Mouse (Mus musculus): ENCODE results near the gene Rbck1. TPM values are rescaled to one million over a fixed set of nuclear protein-coding genes. Genes with fewer than 3 reads are reported as not detected.

Rbck1 gene
- polyA plus RNA-seq (2015; fragmentation: Nextera tagmentation; extraction: Ambion mirVana): 75.2 and 82.2 TPM in 2 replicates

- Histone ChIP-seq H3K36me3 (peaks cover 2% of the 10 kb centered on the region; the same call in 1 of the 2 replicates), H3K4me1 (replicated peaks) (peaks cover 6% of the 10 kb centered on the region), H3K4me3 (replicated peaks) (peak within 1 kb of the TSS; percentile 81), H3K4me2 (replicated peaks) (peak within 1 kb of the TSS; percentile 68), H3K9me3 (no peaks in the 10 kb centered on the region), H3K27me3 (replicated peaks) (no peaks in the 10 kb centered on the region), H3K27ac (peak within 1 kb of the TSS; percentile 92), H3K9ac (peak within 1 kb of the TSS; percentile 89)
- ATAC-seq: peak; percentile 97
- under 1% methylated on average over 54 of the region's 54 CpGs for WGBS
These were observed at the start of gene Rbck1 for GRCm38 (mm10) chr2:152332101-152332825. Gene Rbck1 (minus strand): TSS chr2:152332653.

- ATAC-seq: peak; percentile 62; the same call in 1 of the 2 replicates
- Histone ChIP-seq H3K9ac (peak within 1 kb of the TSS; percentile 34), H3K27ac (no peak within 1 kb of the TSS), H3K4me1 (replicated peaks) (peaks cover 11% of the 10 kb centered on the region; the same call in 1 of the 2 replicates), H3K4me3 (replicated peaks) (no peak within 1 kb of the TSS), H3K36me3 (no peaks in the 10 kb centered on the region), H3K4me2 (replicated peaks) (peak within 1 kb of the TSS; percentile 52), H3K9me3 (no peaks in the 10 kb centered on the region), H3K27me3 (replicated peaks) (0 out of 2 replicates have a peak, but pooled peaks cover 11% of the 10 kb centered on the region)
- 2% methylated on average over 16 of the region's 16 CpGs for WGBS
These were observed 43.9 kb upstream of the Rbck1 start, which contains the start of gene Nrsn2 for GRCm38 (mm10) chr2:152376345-152376741. Gene Nrsn2 (minus strand): TSS chr2:152376638.

GRCm38 (mm10) chr2:152375652-152376344 lies 43.3 kb upstream of the Rbck1 start:
- ATAC-seq: 0 out of 2 replicates have a peak, but pooled peaks have one; percentile 33
- Histone ChIP-seq H3K4me1 (replicated peaks) (peaks cover 11% of the 10 kb centered on the region; the same call in 1 of the 2 replicates), H3K9ac (0 out of 2 replicates have a peak overlapping the region, but pooled peaks have one; percentile 34), H3K9me3 (no peaks in the 10 kb centered on the region), H3K4me3 (replicated peaks) (no peak overlapping the region), H3K27me3 (replicated peaks) (0 out of 2 replicates have a peak, but pooled peaks cover 11% of the 10 kb centered on the region), H3K27ac (no peak overlapping the region), H3K4me2 (replicated peaks) (peak overlapping the region; percentile 52), H3K36me3 (no peaks in the 10 kb centered on the region)
- 9% methylated on average over 21 of the region's 21 CpGs for WGBS

GRCm38 (mm10) chr2:152373547-152373946 lies 41.1 kb upstream of the Rbck1 start:
- H3K9ac ChIP-seq: no peak overlapping the region
- H3K4me1 ChIP-seq (replicated peaks): peaks cover 11% of the 10 kb centered on the region; the same call in 1 of the 2 replicates
- no peaks in the 10 kb centered on the region for H3K36me3 ChIP-seq
- H3K27me3 ChIP-seq (replicated peaks): 0 out of 2 replicates have a peak, but pooled peaks cover 11% of the 10 kb centered on the region
- H3K27ac ChIP-seq: no peak overlapping the region
- 79% methylated on average over 9 of the region's 9 CpGs for WGBS
- no peaks in the 10 kb centered on the region for H3K9me3 ChIP-seq
- ATAC-seq: no peak
- H3K4me3 ChIP-seq (replicated peaks): no peak overlapping the region
- no peak overlapping the region for H3K4me2 ChIP-seq (replicated peaks)

- ATAC-seq: no peak
- no peak overlapping the region for H3K4me2 ChIP-seq (replicated peaks)
- no peak overlapping the region for H3K27ac ChIP-seq
- H3K4me1 ChIP-seq (replicated peaks): peaks cover 11% of the 10 kb centered on the region; the same call in 1 of the 2 replicates
- H3K9me3 ChIP-seq: no peaks in the 10 kb centered on the region
- H3K36me3 ChIP-seq: no peaks in the 10 kb centered on the region
- WGBS: 58% methylated on average over 4 of the region's 4 CpGs
- H3K27me3 ChIP-seq (replicated peaks): 0 out of 2 replicates have a peak, but pooled peaks cover 11% of the 10 kb centered on the region
- no peak overlapping the region for H3K9ac ChIP-seq
- no peak overlapping the region for H3K4me3 ChIP-seq (replicated peaks)
These were observed 40.2 kb upstream of the Rbck1 start for GRCm38 (mm10) chr2:152372661-152373060.

- Histone ChIP-seq H3K27me3 (replicated peaks) (0 out of 2 replicates have a peak, but pooled peaks cover 11% of the 10 kb centered on the region), H3K9me3 (no peaks in the 10 kb centered on the region), H3K4me3 (replicated peaks) (no peak overlapping the region), H3K4me1 (replicated peaks) (peaks cover 11% of the 10 kb centered on the region; the same call in 1 of the 2 replicates), H3K27ac (no peak overlapping the region), H3K4me2 (replicated peaks) (no peak overlapping the region), H3K36me3 (no peaks in the 10 kb centered on the region), H3K9ac (no peak overlapping the region)
- WGBS: 82% methylated on average over 7 of the region's 7 CpGs
- no peak for ATAC-seq
These were observed 39.7 kb upstream of the Rbck1 start for GRCm38 (mm10) chr2:152372104-152372503.

- H3K9me3 ChIP-seq: no peaks in the 10 kb centered on the region
- no peak overlapping the region; the same call in 1 of the 2 replicates for H3K4me2 ChIP-seq (replicated peaks)
- H3K36me3 ChIP-seq: no peaks in the 10 kb centered on the region
- no peak overlapping the region for H3K9ac ChIP-seq
- ATAC-seq: 0 out of 2 replicates have a peak, but pooled peaks have one; percentile 26
- H3K4me3 ChIP-seq (replicated peaks): no peak overlapping the region
- no peaks in the 10 kb centered on the region for H3K27me3 ChIP-seq (replicated peaks)
- WGBS: 30% methylated on average over 14 of the region's 14 CpGs
- no peak overlapping the region for H3K27ac ChIP-seq
- H3K4me1 ChIP-seq (replicated peaks): 0 out of 2 replicates have a peak, but pooled peaks cover 3% of the 10 kb centered on the region
These were observed 36.2 kb upstream of the Rbck1 start for GRCm38 (mm10) chr2:152368532-152369140.

GRCm38 (mm10) chr2:152367917-152368316 lies 35.5 kb upstream of the Rbck1 start:
- 0 out of 2 replicates have a peak, but pooled peaks cover 5% of the 10 kb centered on the region for H3K4me1 ChIP-seq (replicated peaks)
- no peak overlapping the region for H3K4me2 ChIP-seq (replicated peaks)
- no peak overlapping the region for H3K9ac ChIP-seq
- H3K27ac ChIP-seq: no peak overlapping the region
- no peak for ATAC-seq
- H3K27me3 ChIP-seq (replicated peaks): no peaks in the 10 kb centered on the region
- H3K4me3 ChIP-seq (replicated peaks): no peak overlapping the region
- no peaks in the 10 kb centered on the region for H3K9me3 ChIP-seq
- H3K36me3 ChIP-seq: no peaks in the 10 kb centered on the region
- WGBS: 65% methylated on average over 5 of the region's 5 CpGs

GRCm38 (mm10) chr2:152363245-152364147 lies 31.0 kb upstream of the Rbck1 start:
- Histone ChIP-seq H3K27ac (peak overlapping the region; percentile 29; the same call in 1 of the 2 replicates), H3K4me3 (replicated peaks) (no peak overlapping the region), H3K9me3 (no peaks in the 10 kb centered on the region), H3K27me3 (replicated peaks) (no peaks in the 10 kb centered on the region), H3K9ac (no peak overlapping the region), H3K4me2 (replicated peaks) (peak overlapping the region; percentile 51), H3K36me3 (no peaks in the 10 kb centered on the region), H3K4me1 (replicated peaks) (peaks cover 16% of the 10 kb centered on the region)
- 8% methylated on average over 17 of the region's 17 CpGs for WGBS
- peak; percentile 66 for ATAC-seq

GRCm38 (mm10) chr2:152361193-152361592 lies 28.7 kb upstream of the Rbck1 start:
- Histone ChIP-seq H3K9ac (no peak overlapping the region), H3K9me3 (no peaks in the 10 kb centered on the region), H3K36me3 (no peaks in the 10 kb centered on the region), H3K27me3 (replicated peaks) (no peaks in the 10 kb centered on the region), H3K4me3 (replicated peaks) (no peak overlapping the region), H3K27ac (no peak overlapping the region), H3K4me1 (replicated peaks) (peaks cover 16% of the 10 kb centered on the region), H3K4me2 (replicated peaks) (no peak overlapping the region)
- 87% methylated on average over 8 of the region's 8 CpGs for WGBS
- no peak for ATAC-seq

- peak; percentile 41 for ATAC-seq
- WGBS: 41% methylated on average over 7 of the region's 7 CpGs
- H3K9ac ChIP-seq: no peak overlapping the region
- H3K36me3 ChIP-seq: no peaks in the 10 kb centered on the region
- no peak overlapping the region for H3K4me3 ChIP-seq (replicated peaks)
- H3K4me2 ChIP-seq (replicated peaks): no peak overlapping the region
- no peaks in the 10 kb centered on the region for H3K9me3 ChIP-seq
- peaks cover 16% of the 10 kb centered on the region for H3K4me1 ChIP-seq (replicated peaks)
- H3K27ac ChIP-seq: peak overlapping the region; percentile 44; the same call in 1 of the 2 replicates
- H3K27me3 ChIP-seq (replicated peaks): no peaks in the 10 kb centered on the region
These were observed 27.9 kb upstream of the Rbck1 start for GRCm38 (mm10) chr2:152360271-152360775.
